Mouse (Mus musculus) layer of hippocampus, adult 2 months (tissue): ENCODE measurements around the gene Preb. TPM values are rescaled to one million over a fixed set of nuclear protein-coding genes. Genes with fewer than 3 reads are reported as not detected.

ENCODE experiments used
- DNase-seq, 2 experiments: peaks; one replicate each; pipeline ENCODE4 v3.0.0; 2022; ENCODE audit warnings: low spot score in 2 of 2
- H3K27ac ChIP-seq: fragments of 200-600 bp; 2 replicates; pipeline ENCODE4 v1.8.1; 2022
- H3K4me3 ChIP-seq: fragments of 200-600 bp; 2 replicates; pipeline ENCODE4 v1.8.1; 2022; ENCODE audit warnings: mild to moderate bottlenecking
- CTCF ChIP-seq: fragments of 200-600 bp; conservative IDR thresholded peaks from 2 replicates; pipeline ENCODE4 v1.8.1; 2022; ENCODE audit warnings: antibody characterized with exemption, mild to moderate bottlenecking, moderate library complexity
- total RNA-seq, 2 experiments: library from RNA; stranded (reverse); gene quantifications; 2 replicates each; pipeline ENCODE4 v1.2.3; 2021

The Preb gene
- total RNA-seq, 2 experiments from 2014 or later = 132 to 145 TPM

- no peak for DNase-seq
- H3K27ac ChIP-seq = no peak within 1 kb of the TSS
- no peak within 1 kb of the TSS for H3K4me3 ChIP-seq
- TF ChIP-seq CTCF = no peak
Measured at GRCm38 (mm10) chr5:30968416-30968815, 8.3 kb upstream of the Preb start, which contains the start of gene Tcf23. TSS of gene Tcf23 (plus strand) at chr5:30968662.

GRCm38 (mm10) chr5:30966189-30966588 is 6.0 kb upstream of the Preb start:
- TF ChIP-seq CTCF = no peak
- DNase-seq = no peak
- Histone ChIP-seq H3K27ac (no peak overlapping the region), H3K4me3 (no peak overlapping the region)

GRCm38 (mm10) chr5:30963916-30964315 is 3.8 kb upstream of the Preb start:
- no peak for TF ChIP-seq CTCF
- Histone ChIP-seq H3K27ac (no peak overlapping the region), H3K4me3 (no peak overlapping the region)
- no peak for DNase-seq

GRCm38 (mm10) chr5:30961545-30962505 is 1.7 kb upstream of the Preb start:
- Histone ChIP-seq H3K4me3 (no peak overlapping the region), H3K27ac (peak overlapping the region; percentile 28; the same call in 1 of the 2 replicates)
- no peak for DNase-seq
- no peak for TF ChIP-seq CTCF

DNA sequence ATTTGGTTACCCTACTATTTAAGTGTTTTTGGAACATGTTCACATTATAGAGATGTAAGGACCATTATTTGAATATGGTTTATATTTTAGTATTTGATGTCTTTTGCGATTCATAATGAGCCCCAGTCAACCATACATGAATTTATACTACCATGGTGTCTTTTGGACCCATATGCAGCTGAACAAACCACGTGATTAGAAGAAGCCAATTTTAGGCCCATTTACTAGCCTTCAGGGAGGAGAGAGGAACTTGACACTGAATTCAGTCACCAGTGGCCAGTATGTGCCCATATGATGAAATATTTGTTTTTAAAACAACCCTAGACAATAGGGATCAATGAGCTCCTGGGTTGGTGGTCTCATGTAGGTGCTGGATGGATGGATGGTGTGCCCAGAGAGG is 653 bp upstream of the Preb start:
- no peak overlapping the region for H3K4me3 ChIP-seq
- TF ChIP-seq CTCF = no peak
- DNase-seq = no peak
- peak overlapping the region; percentile 96 for H3K27ac ChIP-seq

- TF ChIP-seq CTCF = no peak
Measured at GRCm38 (mm10) chr5:30959198-30959854, 835 bp downstream of the Preb start.

GRCm38 (mm10) chr5:30957891-30958290 is 2.3 kb downstream of the Preb start:
- H3K27ac ChIP-seq = no peak overlapping the region
- 0 out of 2 replicates have a peak overlapping the region, but pooled peaks have one; percentile 13 for H3K4me3 ChIP-seq
- TF ChIP-seq CTCF = no peak
- no peak for DNase-seq

More at GRCm38 (mm10) chr5:30959198-30959854, 835 bp downstream of the Preb start:
- peak overlapping the region; percentile 96 for H3K27ac ChIP-seq
- DNase-seq = no peak
- H3K4me3 ChIP-seq = peak overlapping the region; percentile 94

- H3K4me3 ChIP-seq = no peak overlapping the region
- no peak overlapping the region for H3K27ac ChIP-seq
- no peak for TF ChIP-seq CTCF
- DNase-seq = no peak
Measured at GRCm38 (mm10) chr5:30955751-30956150, 4.4 kb downstream of the Preb start.

GRCm38 (mm10) chr5:30954556-30954955 is 5.6 kb downstream of the Preb start:
- H3K4me3 ChIP-seq = no peak overlapping the region
- no peak for TF ChIP-seq CTCF
- H3K27ac ChIP-seq = no peak overlapping the region
- no peak for DNase-seq

DNA sequence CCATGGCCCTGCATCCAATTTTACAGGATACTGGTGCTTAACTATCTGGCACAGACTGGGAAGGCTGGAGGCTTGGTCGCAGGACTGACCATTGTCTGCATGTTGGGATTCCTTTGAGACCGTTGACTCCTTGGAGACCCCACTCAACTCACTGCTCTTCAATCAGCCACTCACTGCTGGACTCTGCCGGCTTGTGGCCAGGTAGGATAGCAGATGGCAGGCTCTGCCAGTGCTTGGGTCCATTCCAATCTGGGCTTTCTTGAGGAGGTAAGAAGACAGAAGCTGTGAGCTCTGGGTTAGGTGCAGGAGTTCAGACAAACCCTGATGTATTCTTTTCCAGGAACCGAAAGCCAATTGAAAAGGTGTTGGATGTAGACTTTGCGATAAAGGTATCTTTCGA is 6.1 kb downstream of the Preb start:
- no peak overlapping the region for H3K27ac ChIP-seq
- no peak for TF ChIP-seq CTCF

GRCm38 (mm10) chr5:30952551-30952950 is 7.6 kb downstream of the Preb start:
- TF ChIP-seq CTCF = no peak
- Histone ChIP-seq H3K27ac (peak overlapping the region; percentile 53; the same call in 1 of the 2 replicates), H3K4me3 (no peak overlapping the region)
- DNase-seq = no peak

More for the DNA sequence above, 6.1 kb downstream of the Preb start:
- H3K4me3 ChIP-seq = no peak overlapping the region
- no peak for DNase-seq

DNA sequence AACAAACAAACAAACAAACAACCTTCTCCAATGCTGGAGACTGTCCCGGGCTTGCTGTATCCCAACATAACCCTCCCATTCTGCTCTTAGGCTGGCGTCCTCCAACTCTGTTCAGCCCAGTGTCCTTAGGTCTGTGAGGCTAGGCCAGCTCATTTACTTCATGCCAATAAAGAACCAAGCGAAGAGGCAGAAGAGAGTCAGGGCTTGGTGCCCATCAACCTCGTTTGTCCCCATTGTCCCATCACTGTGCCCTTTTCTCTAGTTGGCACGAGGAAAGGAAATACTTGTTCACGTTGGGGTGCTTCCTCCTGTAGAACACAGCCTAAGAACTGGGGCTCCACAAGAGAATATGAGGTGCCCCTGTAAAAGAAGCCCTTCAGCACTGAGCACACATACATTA is 8.5 kb downstream of the Preb start:
- no peak for TF ChIP-seq CTCF
- no peak for DNase-seq
- peak overlapping the region; percentile 53; the same call in 1 of the 2 replicates for H3K27ac ChIP-seq

GRCm38 (mm10) chr5:30950922-30951321 is 9.2 kb downstream of the Preb start:
- peak overlapping the region; percentile 68 for H3K4me3 ChIP-seq
- no peak for DNase-seq
- TF ChIP-seq CTCF = no peak
- H3K27ac ChIP-seq = peak overlapping the region; percentile 94

More for the DNA sequence above, 8.5 kb downstream of the Preb start:
- H3K4me3 ChIP-seq = no peak overlapping the region

- no peak for DNase-seq
- Histone ChIP-seq H3K4me3 (peak overlapping the region; percentile 68), H3K27ac (peak overlapping the region; percentile 94)
- TF ChIP-seq CTCF = no peak
Measured at GRCm38 (mm10) chr5:30950451-30950850, 9.7 kb downstream of the Preb start.
